Mouse (Mus musculus): Measurements from ENCODE around the gene Dhrs13. TPM values are rescaled to one million over a fixed set of nuclear protein-coding genes. Genes with fewer than 3 reads are reported as not detected.

Gene Dhrs13
- polyA plus RNA-seq, 1 experiment from 2014 or later = 51.3 TPM

DNA sequence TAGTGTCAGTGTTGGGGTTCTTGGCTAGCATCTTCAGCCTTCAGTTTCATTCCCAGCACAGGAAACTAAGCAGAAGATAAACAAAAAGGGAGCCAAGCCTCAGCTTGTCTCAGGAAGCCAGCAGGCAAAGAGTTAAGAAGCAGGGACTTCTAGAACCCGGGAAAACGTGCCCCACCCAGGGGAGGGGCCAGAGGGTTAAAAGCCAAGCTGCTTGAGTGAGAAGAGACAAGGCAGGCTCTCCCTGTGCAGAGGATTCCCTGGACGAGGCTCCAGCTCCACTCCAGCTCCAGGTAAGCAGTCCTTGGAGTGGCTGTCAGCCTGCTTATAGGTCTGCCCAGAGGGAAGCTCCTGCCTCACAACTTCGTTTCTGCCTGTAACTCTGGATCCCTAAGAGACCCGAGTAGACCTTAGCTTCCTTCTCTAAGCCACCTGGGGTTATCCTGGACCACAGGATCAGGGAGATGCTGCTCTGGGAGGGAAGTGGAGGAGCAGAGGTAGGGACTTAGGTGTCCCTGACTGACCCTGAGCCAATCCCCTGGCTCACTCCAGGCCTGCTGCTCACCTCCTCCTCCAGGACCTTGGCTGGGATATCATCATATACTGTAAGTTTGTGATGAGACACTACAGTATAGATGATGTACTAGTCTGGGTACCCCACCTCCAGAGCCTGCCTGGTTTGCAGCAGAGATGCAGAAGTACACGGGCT is 40.5 kb downstream of the Dhrs13 start:
- DNase-seq (no peak), ATAC-seq (ENCODE audit: low FRiP score, low TSS enrichment) (no peak)
- WGBS = 34% methylated on average over 6 of the region's 6 CpGs
- H3K27ac ChIP-seq (replicated peaks; ENCODE audit: low read depth, low read length) = no peak overlapping the region
- peaks cover 40% of the 10 kb centered on the region for H3K36me3 ChIP-seq (ENCODE audit: control insufficient read depth, insufficient read depth, low read length)
- no peak overlapping the region for H3K4me3 ChIP-seq (replicated peaks; ENCODE audit: low read depth, low read length)
- no peak overlapping the region for H3K9ac ChIP-seq (replicated peaks; ENCODE audit: low read length)
- no peaks in the 10 kb centered on the region for H3K27me3 ChIP-seq (ENCODE audit: control insufficient read depth, insufficient read depth, low read length)
- no peaks in the 10 kb centered on the region for H3K4me1 ChIP-seq (ENCODE audit: control insufficient read depth, insufficient read depth, low read length)
- no peak overlapping the region for H3K4me2 ChIP-seq (ENCODE audit: low read length)
- H3K9me3 ChIP-seq (ENCODE audit: control insufficient read depth, low read length) = no peaks in the 10 kb centered on the region

DNA sequence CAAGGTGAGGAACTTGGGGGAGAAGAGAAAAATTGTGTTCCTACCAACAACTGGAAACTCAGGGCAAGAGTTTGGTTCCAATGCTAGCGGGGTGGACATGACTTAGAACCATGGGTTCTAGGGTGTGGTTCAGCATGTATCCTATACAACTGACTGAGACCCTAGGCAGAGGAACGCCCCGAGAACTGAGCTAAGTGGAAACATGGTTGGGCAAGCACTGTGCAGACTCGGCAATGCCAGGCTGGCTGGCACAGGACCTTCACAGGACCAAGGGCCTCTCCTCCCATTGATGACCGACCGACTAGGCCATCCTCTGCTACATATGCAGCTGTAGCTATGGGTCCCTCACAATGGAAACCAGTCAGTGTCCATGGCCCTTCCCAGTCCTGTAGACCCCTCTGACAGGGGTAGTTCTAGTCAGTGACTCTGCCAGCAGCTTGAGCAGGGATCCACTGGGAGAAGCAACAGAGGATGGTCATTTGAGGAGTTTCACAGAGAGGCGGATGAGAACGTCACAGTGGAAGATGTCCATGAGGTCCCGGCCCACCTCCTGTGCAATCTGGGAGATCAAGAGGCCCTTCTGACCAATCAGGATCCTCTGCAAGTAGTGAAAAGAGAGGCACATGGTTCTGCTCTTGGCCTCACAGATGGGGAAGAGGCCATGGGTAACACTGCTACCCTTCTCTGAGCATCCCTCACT is 41.6 kb downstream of the Dhrs13 start:
- Histone ChIP-seq H3K4me1 (ENCODE audit: control insufficient read depth, insufficient read depth, low read length) (no peaks in the 10 kb centered on the region), H3K4me2 (ENCODE audit: low read length) (no peak overlapping the region), H3K36me3 (ENCODE audit: control insufficient read depth, insufficient read depth, low read length) (peaks cover 40% of the 10 kb centered on the region), H3K27ac (replicated peaks; ENCODE audit: low read depth, low read length) (no peak overlapping the region), H3K9me3 (ENCODE audit: control insufficient read depth, low read length) (no peaks in the 10 kb centered on the region), H3K4me3 (replicated peaks; ENCODE audit: low read depth, low read length) (no peak overlapping the region), H3K9ac (replicated peaks; ENCODE audit: low read length) (no peak overlapping the region), H3K27me3 (ENCODE audit: control insufficient read depth, insufficient read depth, low read length) (no peaks in the 10 kb centered on the region)
- DNase-seq (no peak), ATAC-seq (ENCODE audit: low FRiP score, low TSS enrichment) (no peak)
- WGBS = 93% methylated on average over 9 of the region's 9 CpGs

DNA sequence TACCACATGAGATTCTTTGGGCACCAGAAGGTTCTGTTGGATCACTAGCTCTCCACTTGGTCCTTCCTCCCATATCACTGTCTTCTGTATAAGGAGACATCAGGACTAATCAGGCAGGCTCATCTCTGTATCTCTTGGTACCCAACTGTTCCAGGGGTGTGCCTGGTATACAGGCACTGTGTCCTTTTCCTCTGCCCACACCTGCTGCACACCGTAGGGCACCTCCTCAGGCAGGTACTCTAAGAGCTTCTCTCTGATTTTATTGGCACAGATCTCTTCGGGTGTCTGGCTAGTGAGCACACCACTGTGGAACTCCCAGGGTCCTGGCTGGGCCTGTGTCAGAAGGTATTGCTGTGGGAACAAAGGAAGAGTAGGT is 42.2 kb downstream of the Dhrs13 start:
- H3K27ac ChIP-seq (replicated peaks; ENCODE audit: low read depth, low read length) = no peak overlapping the region
- no peaks in the 10 kb centered on the region for H3K27me3 ChIP-seq (ENCODE audit: control insufficient read depth, insufficient read depth, low read length)
- H3K4me3 ChIP-seq (replicated peaks; ENCODE audit: low read depth, low read length) = no peak overlapping the region
- no peak overlapping the region for H3K4me2 ChIP-seq (ENCODE audit: low read length)
- 95% methylated on average over 2 of the region's 2 CpGs for WGBS
- no peaks in the 10 kb centered on the region for H3K9me3 ChIP-seq (ENCODE audit: control insufficient read depth, low read length)
- no peaks in the 10 kb centered on the region for H3K4me1 ChIP-seq (ENCODE audit: control insufficient read depth, insufficient read depth, low read length)
- ATAC-seq (ENCODE audit: low FRiP score, low TSS enrichment) = no peak
- no peak for DNase-seq
- no peak overlapping the region for H3K9ac ChIP-seq (replicated peaks; ENCODE audit: low read length)
- peaks cover 40% of the 10 kb centered on the region for H3K36me3 ChIP-seq (ENCODE audit: control insufficient read depth, insufficient read depth, low read length)

GRCm38 (mm10) chr11:78074666-78075065 is 42.6 kb downstream of the Dhrs13 start:
- no peaks in the 10 kb centered on the region for H3K27me3 ChIP-seq (ENCODE audit: control insufficient read depth, insufficient read depth, low read length)
- 95% methylated on average over 4 of the region's 4 CpGs for whole genome bisulfite sequencing
- no peak overlapping the region for H3K4me3 ChIP-seq (replicated peaks; ENCODE audit: low read depth, low read length)
- H3K9ac ChIP-seq (replicated peaks; ENCODE audit: low read length) = no peak overlapping the region
- ATAC-seq (ENCODE audit: low FRiP score, low TSS enrichment) (no peak), DNase-seq (no peak)
- no peak overlapping the region for H3K27ac ChIP-seq (replicated peaks; ENCODE audit: low read depth, low read length)
- peaks cover 4% of the 10 kb centered on the region for H3K4me1 ChIP-seq (ENCODE audit: control insufficient read depth, insufficient read depth, low read length)
- no peaks in the 10 kb centered on the region for H3K9me3 ChIP-seq (ENCODE audit: control insufficient read depth, low read length)
- H3K4me2 ChIP-seq (ENCODE audit: low read length) = no peak overlapping the region
- peaks cover 40% of the 10 kb centered on the region for H3K36me3 ChIP-seq (ENCODE audit: control insufficient read depth, insufficient read depth, low read length)

DNA sequence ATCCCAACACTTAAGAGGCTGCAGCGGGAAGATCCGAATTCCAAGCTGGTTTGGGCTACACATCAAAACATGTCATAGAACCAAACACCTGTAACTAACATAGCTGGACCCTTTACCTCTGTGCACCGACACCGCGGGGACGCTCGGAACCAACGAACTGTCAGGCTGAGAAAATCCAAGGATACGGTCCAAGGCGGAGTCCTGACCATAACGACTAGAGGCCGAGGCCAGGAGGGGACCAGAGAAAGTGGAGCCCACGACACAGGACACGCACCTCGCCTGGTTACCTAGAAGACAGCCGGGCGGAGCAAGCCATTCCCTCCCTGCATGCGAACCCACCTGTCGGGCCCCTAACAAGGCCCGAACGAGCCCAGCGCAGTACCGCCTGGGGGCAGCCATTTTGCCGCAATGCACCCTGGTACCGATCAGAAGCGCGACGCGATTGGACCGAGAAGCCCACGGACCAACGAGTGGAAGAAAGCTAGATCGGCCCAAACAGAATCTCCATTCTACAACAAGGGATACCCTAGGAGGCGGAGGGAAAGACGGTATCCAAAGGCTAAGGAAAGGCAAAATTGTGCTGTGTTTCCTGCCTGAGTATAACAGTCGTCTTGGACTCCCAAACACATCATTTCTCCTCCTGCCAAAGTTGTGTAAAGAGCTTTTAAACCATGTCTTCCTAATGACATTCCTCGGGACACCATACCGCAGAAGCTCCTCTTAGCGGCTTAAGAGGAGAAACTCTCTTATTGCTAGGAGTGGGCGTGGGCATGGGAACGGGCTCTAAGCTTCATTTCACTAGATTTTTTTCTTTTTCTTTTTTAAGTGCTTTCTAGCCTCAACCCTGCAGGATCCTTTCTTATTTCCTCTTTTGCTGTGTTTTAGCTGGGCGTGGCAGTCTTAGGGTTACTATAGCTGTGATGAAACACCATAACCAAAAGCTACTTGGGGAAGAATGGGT is 48.2 kb downstream of the Dhrs13 start, which contains the start of gene Eral1:
Eral1 (minus strand) TSS at position 423 of the 961 bp plus-strand sequence.
- Histone ChIP-seq H3K4me2 (ENCODE audit: low read length) (peak within 1 kb of the TSS; percentile 79), H3K9me3 (ENCODE audit: control insufficient read depth, low read length) (no peaks in the 10 kb centered on the region), H3K9ac (replicated peaks; ENCODE audit: low read length) (peak within 1 kb of the TSS; percentile 83), H3K27me3 (ENCODE audit: control insufficient read depth, insufficient read depth, low read length) (no peaks in the 10 kb centered on the region), H3K36me3 (ENCODE audit: control insufficient read depth, insufficient read depth, low read length) (peaks cover 8% of the 10 kb centered on the region), H3K4me1 (ENCODE audit: control insufficient read depth, insufficient read depth, low read length) (peaks cover 11% of the 10 kb centered on the region), H3K27ac (replicated peaks; ENCODE audit: low read depth, low read length) (peak within 1 kb of the TSS; percentile 79), H3K4me3 (replicated peaks; ENCODE audit: low read depth, low read length) (peak within 1 kb of the TSS; percentile 82)
- WGBS = 1% methylated on average over 42 of the region's 42 CpGs
- peak; percentile 87; the same call in 1 of the 2 replicates for ATAC-seq (ENCODE audit: low FRiP score, low TSS enrichment)
- DNase-seq = peak; percentile 95

- Histone ChIP-seq H3K4me1 (ENCODE audit: control insufficient read depth, insufficient read depth, low read length) (peaks cover 11% of the 10 kb centered on the region), H3K4me3 (replicated peaks; ENCODE audit: low read depth, low read length) (no peak overlapping the region), H3K9ac (replicated peaks; ENCODE audit: low read length) (no peak overlapping the region), H3K27me3 (ENCODE audit: control insufficient read depth, insufficient read depth, low read length) (no peaks in the 10 kb centered on the region), H3K36me3 (ENCODE audit: control insufficient read depth, insufficient read depth, low read length) (no peaks in the 10 kb centered on the region), H3K9me3 (ENCODE audit: control insufficient read depth, low read length) (no peaks in the 10 kb centered on the region), H3K27ac (replicated peaks; ENCODE audit: low read depth, low read length) (no peak overlapping the region), H3K4me2 (ENCODE audit: low read length) (no peak overlapping the region)
- no peak for ATAC-seq (ENCODE audit: low FRiP score, low TSS enrichment)
- no peak for DNase-seq
- WGBS = 26% methylated on average over 1 of the region's 1 CpGs
These were observed 51.5 kb downstream of the Dhrs13 start for GRCm38 (mm10) chr11:78083595-78083994.

- 79% methylated on average over 4 of the region's 4 CpGs for WGBS
- Histone ChIP-seq H3K4me1 (ENCODE audit: control insufficient read depth, insufficient read depth, low read length) (no peaks in the 10 kb centered on the region), H3K4me3 (replicated peaks; ENCODE audit: low read depth, low read length) (no peak overlapping the region), H3K4me2 (ENCODE audit: low read length) (no peak overlapping the region), H3K9me3 (ENCODE audit: control insufficient read depth, low read length) (no peaks in the 10 kb centered on the region), H3K27ac (replicated peaks; ENCODE audit: low read depth, low read length) (no peak overlapping the region), H3K36me3 (ENCODE audit: control insufficient read depth, insufficient read depth, low read length) (no peaks in the 10 kb centered on the region), H3K9ac (replicated peaks; ENCODE audit: low read length) (no peak overlapping the region), H3K27me3 (ENCODE audit: control insufficient read depth, insufficient read depth, low read length) (no peaks in the 10 kb centered on the region)
- no peak for ATAC-seq (ENCODE audit: low FRiP score, low TSS enrichment)
- DNase-seq = no peak
These were observed 54.9 kb downstream of the Dhrs13 start for GRCm38 (mm10) chr11:78086925-78087479.

Data from midbrain, embryonic 14.5 days (tissue).